Mouse (Mus musculus) heart, postnatal 14 days (tissue): ENCODE results near the gene Fbxo39. TPM values are rescaled to one million over a fixed set of nuclear protein-coding genes. Genes with fewer than 3 reads are reported as not detected.
A peak's percentile ranks its signal among the peaks of the same experiment; 100 is the strongest.

Experiments
- DNase-seq, 2 experiments: peaks; one replicate each; pipeline ENCODE4 v3.0.0; 2021 to 2022
- intact Hi-C: fragments of 180-260 bp; cut with DNase I; formaldehyde crosslinking; loops from one replicate; pipeline ENCODE4 v1.15.1; 2025
- long read RNA-seq, 2 experiments: library from polyadenylated mRNA; stranded (forward); transcript quantifications; one replicate each; pipeline ENCODE4 v2.0.0; 2021
- total RNA-seq, 2 experiments: library from RNA; stranded (reverse); gene quantifications; 2 replicates each; pipeline ENCODE4 v1.2.3; 2021

Fbxo39 gene
- total RNA-seq: not detected
- long read RNA-seq, experiment 1: 0 reads
- long read RNA-seq, experiment 2: 0 reads

DNA sequence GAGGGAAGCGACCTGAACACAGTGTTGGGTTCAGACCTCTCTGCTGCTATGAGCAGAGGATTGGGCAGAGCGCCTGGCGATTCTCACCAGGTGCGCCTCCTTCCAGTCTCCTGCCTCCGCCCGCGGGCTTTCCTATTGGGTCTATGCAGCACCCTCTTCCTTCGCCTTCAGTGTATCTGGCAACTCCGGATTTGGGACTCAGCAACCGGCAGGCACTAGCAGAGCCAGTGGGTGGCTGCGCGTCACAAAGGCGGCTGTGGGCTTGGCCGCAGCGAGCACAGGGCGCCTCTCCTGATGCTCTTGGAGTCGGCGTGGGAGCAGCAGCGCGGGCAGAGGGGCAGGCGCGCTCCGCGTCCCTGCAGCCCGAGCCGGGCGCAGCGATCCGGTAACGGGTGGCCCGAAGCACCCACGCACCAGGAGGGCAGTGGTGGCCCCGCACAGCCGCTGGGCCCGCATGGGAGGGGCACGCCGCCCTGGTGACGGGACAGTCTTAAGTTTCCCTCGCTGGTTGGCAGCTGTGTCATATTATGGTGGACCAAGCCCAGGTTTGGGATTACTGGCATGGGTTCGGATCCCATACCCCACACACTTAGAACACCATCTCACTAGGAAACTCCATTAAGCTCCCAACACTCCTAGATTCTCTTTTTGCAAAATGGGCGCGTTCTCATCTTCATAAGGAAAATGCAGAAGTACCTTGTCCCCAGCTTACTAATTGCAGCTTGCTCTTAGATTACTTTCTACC lies at the start of gene Fbxo39:
Fbxo39 (plus strand) TSS at position 294 of the 745 bp plus-strand sequence.
- intact Hi-C loops: no loop called here

DNA sequence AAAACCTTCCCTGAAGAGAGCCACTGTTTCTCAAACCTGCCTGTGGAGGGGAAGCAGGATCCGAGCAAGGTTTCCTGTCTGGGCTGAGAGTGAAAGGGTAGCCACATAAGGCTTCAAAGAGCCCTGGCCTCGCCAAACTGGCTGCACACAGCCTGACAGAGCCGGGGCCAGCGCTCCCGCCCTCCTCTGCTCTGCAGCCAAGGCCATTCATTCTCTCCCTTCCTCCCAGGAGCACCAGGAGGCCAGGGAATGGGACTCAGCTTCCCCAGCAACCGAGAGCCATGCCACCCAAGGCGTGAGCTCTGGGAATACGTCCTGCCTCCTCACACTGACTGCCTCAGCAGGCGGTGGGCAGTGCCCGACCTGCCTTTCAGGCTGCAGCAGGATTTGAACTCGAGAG lies 48.8 kb upstream of the Fbxo39 start:
- DNase-seq: peak; percentile 11 to 22
- intact Hi-C loops: no loop called here

More for the DNA sequence above, at the start of gene Fbxo39:
- DNase-seq: peak in 1 of 2 experiments; percentile 16

DNA sequence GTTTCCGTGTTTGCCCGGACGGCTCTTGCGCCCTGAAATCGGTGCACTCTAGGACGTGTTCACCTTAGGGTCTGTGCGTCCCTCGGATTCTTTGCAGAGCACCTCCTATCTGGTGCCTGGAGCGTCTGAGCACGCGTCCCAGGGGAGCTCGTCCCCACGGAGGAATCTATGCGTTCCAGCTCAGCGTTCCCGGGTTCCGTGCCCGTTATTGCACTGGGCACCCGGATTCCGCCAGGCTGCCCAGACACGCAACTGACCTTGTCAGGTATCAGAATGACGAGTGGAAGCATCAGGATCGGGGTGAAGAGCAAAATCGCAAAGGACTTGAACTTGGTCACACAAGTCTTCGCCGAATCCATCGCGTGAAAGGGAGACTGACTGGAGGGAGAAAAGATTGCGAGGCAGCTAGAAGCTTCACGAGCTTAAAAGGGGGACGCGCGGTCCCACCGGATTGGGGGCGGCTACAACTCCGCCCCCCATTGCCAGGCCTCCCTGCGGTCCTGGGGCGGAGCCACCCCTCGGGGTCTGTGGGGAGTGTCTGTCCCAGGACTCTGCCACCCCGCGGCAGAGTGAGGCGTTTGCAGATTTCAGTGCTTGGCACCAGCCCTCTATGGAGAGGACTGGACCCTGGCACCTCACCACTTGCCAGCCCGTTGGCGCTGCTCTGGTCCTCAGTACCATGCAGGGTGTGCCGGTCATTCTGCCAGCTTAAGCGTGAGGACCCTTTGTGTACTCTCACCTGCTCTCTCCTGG lies 47.9 kb upstream of the Fbxo39 start:
- peak; percentile 22 to 40 for DNase-seq
- intact Hi-C loops: no loop called here

DNA sequence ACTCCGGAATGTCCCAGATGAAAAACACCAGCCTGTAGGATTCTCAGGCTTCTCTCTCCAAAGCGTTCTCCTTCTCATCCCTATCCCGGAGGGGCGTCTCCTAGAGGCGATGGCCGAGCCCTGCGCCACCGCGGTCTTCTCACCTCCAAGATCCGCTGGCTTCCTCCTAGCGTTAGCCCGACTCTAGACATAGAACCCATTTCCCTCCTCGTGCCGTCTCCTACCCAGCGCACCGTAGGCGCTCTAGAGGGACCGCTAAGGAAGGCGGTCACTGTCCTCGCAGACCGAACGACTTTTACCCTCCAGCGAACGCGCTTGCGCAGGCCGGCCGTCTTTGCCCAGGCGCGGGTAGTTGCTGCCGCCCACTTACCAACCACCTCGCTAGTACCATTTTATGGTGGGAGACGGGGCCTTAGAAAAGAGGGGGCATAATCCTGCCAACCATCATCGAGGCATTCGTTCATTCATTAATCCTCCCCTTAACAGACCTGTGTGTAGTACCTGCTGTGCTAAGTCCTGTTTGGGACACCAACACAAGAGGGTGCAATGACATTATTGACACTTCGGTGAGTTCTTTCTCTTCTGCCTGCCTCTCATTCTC lies 47.2 kb upstream of the Fbxo39 start, which contains the start of gene Slc13a5:
Slc13a5 (minus strand) TSS at position 263 of the 601 bp plus-strand sequence.
- peak; percentile 5 for DNase-seq
- intact Hi-C loops: no loop called here

DNA sequence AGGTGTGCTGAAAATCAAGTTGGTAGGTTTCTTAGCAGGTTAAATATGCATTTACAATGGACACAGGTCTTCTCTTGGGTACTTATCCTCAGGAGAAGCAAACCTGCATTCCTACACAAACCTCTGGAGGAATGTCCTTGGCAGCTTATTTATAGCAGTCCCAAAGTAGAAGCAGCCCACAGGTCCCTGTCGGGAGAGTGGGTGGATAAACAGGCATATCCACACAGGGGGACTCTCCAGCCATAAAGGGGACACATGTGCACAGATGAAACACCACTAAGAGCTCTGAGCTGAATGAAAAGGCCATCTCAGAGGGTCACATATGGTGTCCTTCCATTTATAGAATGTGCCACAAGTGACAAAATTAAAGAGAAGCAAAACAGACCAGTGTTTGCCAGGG lies 42.5 kb upstream of the Fbxo39 start:
- DNase-seq: no peak

DNA sequence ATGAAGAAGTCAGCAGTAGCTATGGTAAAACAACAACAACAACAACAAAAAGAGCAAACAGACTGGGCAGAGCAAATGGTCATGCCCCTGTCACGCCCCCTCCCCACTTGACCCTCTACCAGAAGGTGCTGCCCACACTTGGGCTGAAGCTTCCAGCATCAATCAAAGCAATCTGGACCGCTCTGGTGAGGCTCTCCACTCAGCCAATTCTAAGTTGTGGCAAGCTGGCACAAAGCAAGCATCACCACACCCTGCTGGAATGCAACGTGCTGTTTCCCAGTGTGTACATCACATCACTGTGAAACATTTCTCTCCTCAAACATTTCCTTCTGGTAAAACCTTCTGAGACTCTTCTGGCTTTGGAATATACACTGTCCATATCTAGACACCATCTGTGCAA lies 40.9 kb upstream of the Fbxo39 start:
- no peak for DNase-seq

More for the DNA sequence above, 42.5 kb upstream of the Fbxo39 start:
- intact Hi-C loops: no loop called here

DNA sequence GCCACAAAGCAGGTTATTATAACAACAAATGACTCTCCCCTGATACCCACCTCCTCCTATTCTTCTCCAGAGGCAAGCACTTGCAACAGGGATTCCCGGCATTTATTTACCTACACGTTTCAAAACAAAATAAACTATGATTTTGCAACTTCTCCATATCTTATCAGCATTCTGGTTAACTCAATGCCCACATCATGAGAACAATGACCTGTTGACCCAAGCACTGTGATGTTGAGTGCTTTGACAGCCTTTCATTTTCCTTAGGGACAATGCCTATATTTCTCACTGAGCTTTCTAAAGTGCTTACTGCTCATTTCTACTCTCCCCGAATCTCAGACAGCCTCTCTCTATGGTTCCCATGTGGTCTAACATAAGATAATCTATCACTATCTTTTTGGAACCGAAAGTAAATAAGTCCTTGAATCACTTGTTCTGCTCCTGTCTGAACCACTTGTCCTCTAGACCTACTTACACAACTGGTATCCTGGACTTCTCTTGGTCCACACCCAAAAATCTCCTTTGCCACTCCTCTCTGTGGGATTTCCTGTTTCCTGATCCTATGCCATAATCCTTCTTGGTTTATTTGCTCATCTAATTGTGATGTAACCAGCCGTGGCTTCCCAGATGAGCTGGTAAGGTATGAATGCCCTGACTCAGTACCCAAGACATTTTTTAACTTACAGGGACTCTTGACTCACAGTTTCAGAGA lies 32.9 kb upstream of the Fbxo39 start:
- DNase-seq: no peak
- intact Hi-C loops: no loop called here

More for the DNA sequence above, 40.9 kb upstream of the Fbxo39 start:
- intact Hi-C loops: no loop called here

DNA sequence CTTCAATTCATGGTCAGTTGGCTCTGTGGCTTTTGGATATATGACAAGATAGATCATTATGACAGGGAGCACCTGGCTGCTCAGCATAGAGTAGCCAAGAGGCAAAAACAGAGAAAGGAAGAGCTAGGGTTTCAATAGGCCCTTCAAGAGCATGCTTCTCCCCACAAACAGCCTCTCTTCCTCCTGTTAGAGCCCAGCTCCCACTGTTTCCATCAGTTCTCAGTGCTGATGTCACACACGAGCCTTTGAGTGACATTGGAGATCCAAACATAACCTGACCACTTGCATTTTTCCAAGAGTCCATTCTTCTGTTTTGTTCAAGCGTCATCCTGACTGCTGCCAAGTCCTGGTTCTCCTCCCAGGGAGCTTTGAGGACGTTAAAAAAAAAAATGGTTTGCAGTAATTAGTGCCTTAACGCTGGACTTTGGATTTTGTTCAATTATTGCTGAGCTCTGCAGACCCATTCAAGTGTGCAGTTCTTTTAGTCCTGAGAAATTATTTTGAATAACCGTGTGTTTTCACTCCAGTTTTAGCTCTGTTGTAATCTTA lies 32.3 kb upstream of the Fbxo39 start:
- intact Hi-C loops: no loop called here
- DNase-seq: no peak

DNA sequence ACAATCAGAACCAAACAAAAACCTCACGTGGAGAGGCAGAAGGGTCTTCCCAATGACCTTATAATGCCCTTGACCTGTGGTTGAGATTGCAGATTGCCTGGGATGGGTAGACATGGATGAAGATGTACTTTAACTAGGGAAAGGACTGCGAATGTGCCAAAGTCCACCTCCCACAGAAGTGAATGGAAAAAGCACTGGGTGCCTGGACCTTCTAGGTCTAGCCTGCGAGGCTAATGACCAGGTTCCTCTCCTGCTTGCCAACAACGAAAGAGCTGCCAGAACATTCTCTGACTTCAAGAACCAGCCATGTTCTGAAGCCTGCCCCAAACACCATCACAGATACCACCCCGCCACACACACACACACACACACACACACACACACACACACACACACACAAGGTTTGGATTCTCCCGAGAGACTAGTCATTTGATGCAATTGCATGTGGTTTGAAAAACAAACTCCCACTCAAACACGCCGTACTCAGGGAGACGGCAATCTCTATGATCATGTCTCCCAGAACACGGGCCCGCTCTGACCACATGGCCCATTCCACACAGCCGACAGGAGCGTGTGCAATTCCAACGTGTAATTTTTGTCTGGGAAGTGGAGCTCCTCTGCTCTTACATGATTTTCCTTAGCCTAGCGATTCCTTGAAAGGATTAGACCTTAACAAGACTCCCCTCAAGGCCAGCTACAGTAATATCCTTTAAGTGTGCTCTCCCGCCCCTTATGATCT lies 30.6 kb upstream of the Fbxo39 start:
- intact Hi-C loops: no loop called here
- no peak for DNase-seq

DNA sequence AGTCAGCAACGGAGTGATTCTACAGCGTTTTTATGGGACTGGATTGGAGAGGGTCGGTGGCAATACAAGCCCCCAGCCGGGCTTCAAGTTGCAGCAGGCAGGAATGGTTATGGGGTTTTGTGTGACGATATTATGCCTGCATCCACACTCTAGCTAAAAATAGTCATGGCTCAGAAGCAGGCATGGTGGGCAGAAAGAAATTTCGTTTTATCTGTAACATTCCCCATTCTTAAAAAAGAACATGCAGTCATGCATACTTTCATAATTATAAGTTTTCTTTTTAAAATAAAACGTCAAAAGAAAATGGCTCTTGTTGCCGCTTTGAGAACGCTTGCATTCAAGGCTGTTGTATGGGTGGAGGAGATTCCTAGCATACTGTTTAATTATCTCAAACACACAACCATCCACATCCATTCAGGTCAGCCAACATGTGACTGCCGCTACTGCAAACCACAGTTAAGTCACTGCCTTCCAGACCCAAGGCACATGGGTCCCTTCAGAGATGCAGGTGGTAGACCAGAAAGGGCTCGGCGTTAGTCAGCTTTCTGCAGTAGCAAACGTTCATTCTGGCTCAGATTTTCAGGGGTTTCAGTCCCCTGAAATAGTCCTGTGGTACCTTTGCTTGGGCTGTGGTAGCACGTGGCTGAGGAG lies 29.6 kb upstream of the Fbxo39 start:
- intact Hi-C loops: no loop called here
- no peak for DNase-seq

DNA sequence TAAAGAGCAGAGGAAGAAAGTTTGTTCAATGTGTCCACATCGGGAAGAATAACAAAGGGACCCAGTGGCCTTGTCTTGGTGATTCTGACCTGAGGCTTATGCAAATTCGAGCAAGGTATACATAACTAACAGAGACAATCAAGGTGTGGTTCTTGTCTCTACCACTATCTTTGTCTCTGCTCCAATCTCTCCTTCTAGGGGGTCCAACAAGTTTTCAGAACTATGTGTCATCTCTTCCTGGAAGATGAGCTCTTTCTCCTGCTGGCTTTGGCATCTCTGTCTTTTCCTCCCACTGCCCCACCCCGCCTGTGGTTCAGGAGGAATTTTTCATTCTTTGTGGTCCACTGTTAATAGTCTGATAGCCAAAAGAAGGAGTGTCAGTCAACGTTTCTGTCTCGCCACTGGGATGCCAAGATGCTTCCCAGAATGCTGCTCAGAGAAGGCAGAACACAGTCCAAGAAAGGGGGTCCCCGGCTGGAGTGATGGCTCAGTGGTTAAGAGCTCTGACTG lies 28.2 kb upstream of the Fbxo39 start:
- intact Hi-C loops: no loop called here

DNA sequence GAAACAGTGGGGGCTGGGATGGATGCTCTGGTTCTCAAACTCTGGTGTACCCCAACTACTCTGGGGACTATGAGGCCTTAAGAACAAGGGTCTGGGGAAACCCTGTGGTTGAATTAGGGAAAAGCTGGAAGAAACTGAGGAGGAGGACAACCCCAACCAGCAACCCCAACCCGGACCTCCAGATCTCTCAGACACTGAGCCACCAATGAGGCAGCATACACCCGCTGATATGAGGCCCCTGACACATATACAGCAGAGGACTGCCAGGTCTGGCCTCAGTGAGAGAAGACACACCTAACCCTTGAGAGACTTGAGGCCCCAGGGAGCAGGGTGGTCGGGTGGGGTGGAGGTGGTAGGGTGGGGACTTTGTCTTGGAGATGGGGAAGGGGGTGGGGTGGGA lies 27.6 kb upstream of the Fbxo39 start:
- intact Hi-C loops: no loop called here
- DNase-seq: no peak

More for the DNA sequence above, 28.2 kb upstream of the Fbxo39 start:
- no peak for DNase-seq

DNA sequence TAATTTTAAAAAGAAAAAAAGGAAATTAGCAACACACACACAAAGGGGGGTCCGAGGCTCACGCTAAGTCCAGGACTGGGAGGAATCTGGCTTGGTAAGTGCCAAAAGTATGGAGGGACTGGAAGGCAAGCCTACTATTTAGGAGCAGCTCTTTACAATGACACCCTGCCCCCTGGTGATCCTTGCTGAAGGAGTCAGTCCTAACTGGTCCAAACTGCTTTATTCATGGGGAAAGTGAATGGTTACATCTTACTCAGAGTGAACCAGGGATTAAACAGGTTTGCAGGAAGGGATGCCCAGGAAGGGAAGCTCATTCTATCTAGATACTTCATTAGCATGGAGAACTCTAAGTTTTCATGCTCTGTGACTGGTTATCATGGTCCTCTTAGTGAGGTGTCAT lies 27.1 kb upstream of the Fbxo39 start:
- DNase-seq: no peak
- intact Hi-C loops: no loop called here

DNA sequence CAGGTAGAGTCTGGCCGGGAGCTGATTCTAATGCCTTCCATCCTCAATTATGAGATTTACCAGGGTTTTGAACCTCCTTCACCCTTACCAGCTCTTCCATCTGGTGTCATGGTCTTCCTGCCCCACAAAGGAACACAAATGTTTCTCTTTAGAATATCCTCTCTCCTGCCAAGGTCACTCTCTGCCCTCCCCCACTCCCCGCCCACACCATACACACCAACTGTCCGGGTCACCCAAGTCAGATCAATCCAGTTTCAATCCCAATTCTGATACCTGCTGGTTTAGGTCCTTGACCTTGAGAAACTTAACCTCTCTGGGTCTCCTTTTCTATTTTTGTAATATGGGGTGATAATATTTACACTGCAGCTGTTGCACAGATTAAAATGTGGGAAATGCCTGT lies 26.7 kb upstream of the Fbxo39 start:
- intact Hi-C loops: no loop called here
- no peak for DNase-seq

DNA sequence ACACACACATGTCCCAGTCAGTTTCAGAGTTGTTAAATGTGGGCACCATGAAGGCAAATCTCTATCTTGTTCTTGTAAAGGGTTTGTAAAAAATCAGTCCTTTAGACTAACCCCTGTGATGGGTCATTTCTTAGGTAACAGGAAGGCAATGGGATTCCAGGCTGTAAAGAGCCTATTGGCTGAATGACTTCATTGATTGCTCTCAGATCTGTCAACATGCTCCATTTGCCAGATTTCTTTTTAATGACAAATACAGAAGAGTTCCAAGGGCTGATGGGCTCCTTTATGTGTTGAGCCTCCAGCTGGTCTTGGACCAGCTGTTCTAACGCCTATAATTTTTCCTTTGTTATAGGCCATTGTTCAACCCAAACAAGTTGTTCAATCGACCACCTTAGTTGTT lies 21.1 kb upstream of the Fbxo39 start:
- intact Hi-C loops: no loop called here
- no peak for DNase-seq

DNA sequence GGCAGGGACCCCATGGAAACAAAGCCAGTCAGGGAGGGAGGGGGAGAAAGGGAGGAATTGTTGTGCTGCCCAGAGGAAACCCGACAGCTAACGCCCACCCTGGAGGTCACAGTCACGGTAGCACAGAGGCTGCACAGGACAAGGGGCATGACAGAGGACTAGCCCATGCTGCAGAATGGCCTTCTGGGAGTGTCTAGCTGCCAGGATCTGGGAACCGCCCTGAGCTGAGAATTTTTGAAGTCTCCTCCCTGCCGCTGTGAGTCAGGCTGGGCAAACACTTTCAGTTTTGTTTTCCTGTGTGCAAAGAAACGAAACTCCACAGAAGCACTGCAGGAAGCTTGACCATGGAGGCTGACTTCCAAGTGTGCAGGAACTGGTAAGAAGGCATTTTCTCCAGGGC lies 12.9 kb upstream of the Fbxo39 start, which contains the start of gene Xaf1:
Xaf1 (plus strand) TSS at position 296 of the 400 bp plus-strand sequence.
- DNase-seq: peak; percentile 61 to 72
- intact Hi-C loops: no loop called here

DNA sequence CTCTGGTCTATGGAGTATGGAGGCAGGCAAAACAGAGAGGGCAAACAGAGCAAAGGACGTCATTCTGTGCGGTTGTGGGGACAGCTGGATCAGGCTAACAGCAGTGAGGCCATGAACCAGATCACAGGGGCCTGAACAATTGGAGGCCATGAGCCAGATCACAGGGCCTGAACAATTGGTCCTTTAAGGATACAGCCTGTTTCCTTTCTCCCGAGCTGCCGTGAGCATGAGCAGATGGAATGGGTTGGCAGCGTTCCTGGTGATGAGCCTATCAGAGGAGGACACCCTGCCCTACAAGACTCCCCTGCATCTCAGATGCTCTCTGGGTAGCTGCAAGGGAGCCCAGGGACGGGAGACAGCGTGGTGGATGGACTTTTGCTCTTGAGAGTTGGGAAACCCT lies 12.0 kb upstream of the Fbxo39 start:
- DNase-seq: peak; percentile 53 to 70
- intact Hi-C loops: no loop called here

DNA sequence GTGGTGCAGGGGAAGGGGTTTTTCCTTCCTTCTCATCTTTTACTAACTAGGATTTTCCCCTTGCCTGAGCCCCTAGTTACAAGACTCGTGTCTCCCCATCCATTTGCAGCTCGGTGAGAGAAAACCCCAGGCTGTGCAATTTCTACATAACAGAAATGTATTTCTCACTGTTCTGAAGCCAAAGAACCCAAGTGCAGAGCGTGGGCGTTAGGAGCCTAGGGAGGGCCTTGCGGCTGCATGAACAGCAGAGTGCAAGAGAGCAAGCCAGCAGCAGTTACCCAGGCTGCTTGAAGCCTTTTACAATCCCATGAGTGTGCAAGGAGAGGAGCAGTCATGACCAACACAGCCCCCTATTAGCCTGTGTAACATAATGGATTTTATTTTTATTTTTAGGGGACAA lies 6.8 kb upstream of the Fbxo39 start:
- intact Hi-C loops: no loop called here
- no peak for DNase-seq

DNA sequence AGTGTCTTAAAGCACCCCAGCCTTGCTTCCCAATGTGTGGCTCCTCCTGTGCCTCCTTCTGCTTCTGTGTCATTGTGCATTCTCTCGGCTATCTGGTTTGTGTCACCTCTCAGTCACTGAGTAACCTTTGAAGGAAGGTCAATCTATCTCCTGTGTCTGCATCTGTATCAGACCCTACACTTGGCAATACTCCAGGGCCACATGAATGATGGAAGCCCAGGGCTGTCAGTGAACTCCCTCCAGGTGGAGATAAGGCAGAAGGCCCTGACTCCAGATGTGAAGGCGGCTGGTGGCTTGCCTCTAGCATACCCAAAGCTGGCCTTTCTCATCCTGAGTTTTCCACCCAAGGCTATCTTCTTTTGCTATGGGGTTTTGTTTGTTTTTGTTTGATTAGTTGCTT lies 5.3 kb upstream of the Fbxo39 start:
- DNase-seq: no peak
- intact Hi-C loops: no loop called here
